Mouse (Mus musculus): ENCODE measurements around the gene Sema4d. TPM values are rescaled to one million over a fixed set of nuclear protein-coding genes. Genes with fewer than 3 reads are reported as not detected.

Sema4d gene
- total RNA-seq, 2 experiments from 2014 or later, result 96.5 to 108 TPM

GRCm38 (mm10) chr13:51725446-51725845 is 68.1 kb downstream of the Sema4d start:
- DNase-seq, result no peak

- DNase-seq, result no peak
Measured at GRCm38 (mm10) chr13:51724566-51724965, 69.0 kb downstream of the Sema4d start.

GRCm38 (mm10) chr13:51723114-51723513 is 70.4 kb downstream of the Sema4d start:
- no peak for DNase-seq

GRCm38 (mm10) chr13:51720556-51720955 is 73.0 kb downstream of the Sema4d start:
- no peak for DNase-seq

- no peak for DNase-seq
Measured at GRCm38 (mm10) chr13:51719256-51719655, 74.3 kb downstream of the Sema4d start.

GRCm38 (mm10) chr13:51716350-51717263 is 76.9 kb downstream of the Sema4d start:
- DNase-seq, result no peak

GRCm38 (mm10) chr13:51712022-51712421 is 81.5 kb downstream of the Sema4d start:
- no peak for DNase-seq

- no peak for DNase-seq
Measured at GRCm38 (mm10) chr13:51710738-51711137, 82.8 kb downstream of the Sema4d start.

GRCm38 (mm10) chr13:51705882-51706854 is 87.4 kb downstream of the Sema4d start:
- DNase-seq, result no peak

GRCm38 (mm10) chr13:51703893-51704292 is 89.7 kb downstream of the Sema4d start:
- DNase-seq, result no peak

GRCm38 (mm10) chr13:51698318-51698717 is 95.2 kb downstream of the Sema4d start:
- DNase-seq, result no peak

GRCm38 (mm10) chr13:51697897-51698296 is 95.7 kb downstream of the Sema4d start:
- no peak for DNase-seq

GRCm38 (mm10) chr13:51697455-51697854 is 96.1 kb downstream of the Sema4d start:
- no peak for DNase-seq

- DNase-seq, result no peak
Measured at GRCm38 (mm10) chr13:51696481-51696880, 97.1 kb downstream of the Sema4d start.

GRCm38 (mm10) chr13:51688688-51689087 is 104.9 kb downstream of the Sema4d start:
- DNase-seq, result no peak

- no peak for DNase-seq
Measured at GRCm38 (mm10) chr13:51686966-51687365, 106.6 kb downstream of the Sema4d start.

- DNase-seq, result no peak
Measured at GRCm38 (mm10) chr13:51685290-51685966, 108.1 kb downstream of the Sema4d start.

GRCm38 (mm10) chr13:51681634-51682033 is 111.9 kb downstream of the Sema4d start:
- DNase-seq, result no peak

GRCm38 (mm10) chr13:51681076-51681475 is 112.5 kb downstream of the Sema4d start:
- no peak for DNase-seq

- no peak for DNase-seq
Measured at GRCm38 (mm10) chr13:51679332-51679731, 114.2 kb downstream of the Sema4d start.

- no peak for DNase-seq
Measured at GRCm38 (mm10) chr13:51678687-51679086, 114.9 kb downstream of the Sema4d start.

- no peak for DNase-seq
Measured at GRCm38 (mm10) chr13:51677630-51678185, 115.8 kb downstream of the Sema4d start.
